Mouse (Mus musculus) left cerebral cortex, postnatal 25 days (tissue): ENCODE data around the gene Veph1. TPM values are rescaled to one million over a fixed set of nuclear protein-coding genes. Genes with fewer than 3 reads are reported as not detected.
A peak's percentile ranks its signal among the peaks of the same experiment; 100 is the strongest.

ENCODE experiments used
- DNase-seq, 2 experiments: peaks; one replicate each; pipeline ENCODE4 v3.0.0; 2022; ENCODE audit warnings: low spot score in 2 of 2, mixed read lengths in 1 of 2
- intact Hi-C: fragments of 180-260 bp; cut with DNase I; formaldehyde crosslinking; loops from one replicate; pipeline ENCODE4 v1.15.1; 2025
- total RNA-seq, 2 experiments: library from RNA; stranded (reverse); gene quantifications; 2 replicates each; pipeline ENCODE4 v1.2.3; 2021

The Veph1 gene
- under 1 TPM in 1 of 2 experiments, not detected in 1; 0.14 TPM for total RNA-seq

GRCm38 (mm10) chr3:66296545-66296944 lies at the start of gene Veph1:
TSS of gene Veph1 (minus strand) at chr3:66296837.
- DNase-seq = no peak
- intact Hi-C loops = no loop called here

GRCm38 (mm10) chr3:66340742-66341141 lies 44.1 kb upstream of the Veph1 start:
- no peak for DNase-seq
- intact Hi-C loops = no loop called here

- intact Hi-C loops = loop anchor here (2.0 to 5.0 kb wide), 2 partner anchors 935 to 1012 kb away; no protein-coding TSS in a partner anchor
- DNase-seq = no peak
Measured at GRCm38 (mm10) chr3:66332401-66332729, 35.7 kb upstream of the Veph1 start.

GRCm38 (mm10) chr3:66331592-66332400 lies 35.2 kb upstream of the Veph1 start:
- intact Hi-C loops = loop anchor here (2.0 to 5.0 kb wide), 2 partner anchors 936 to 1013 kb away; no protein-coding TSS in a partner anchor
- DNase-seq = peak; percentile 55 to 77

GRCm38 (mm10) chr3:66330896-66331579 lies 34.4 kb upstream of the Veph1 start:
- intact Hi-C loops = loop anchor here (5.0 kb wide), 1 partner anchor 936 kb away; no protein-coding TSS in a partner anchor
- no peak for DNase-seq

- no peak for DNase-seq
- intact Hi-C loops = no loop called here
Measured at GRCm38 (mm10) chr3:66325962-66326834, 29.6 kb upstream of the Veph1 start.

GRCm38 (mm10) chr3:66325486-66325951 lies 28.9 kb upstream of the Veph1 start:
- no peak for DNase-seq
- intact Hi-C loops = no loop called here

- intact Hi-C loops = no loop called here
- DNase-seq = no peak
Measured at GRCm38 (mm10) chr3:66314793-66315715, 18.4 kb upstream of the Veph1 start.

GRCm38 (mm10) chr3:66310586-66310985 lies 13.9 kb upstream of the Veph1 start:
- DNase-seq = no peak
- intact Hi-C loops = no loop called here

- intact Hi-C loops = no loop called here
- no peak for DNase-seq
Measured at GRCm38 (mm10) chr3:66309531-66309930, 12.9 kb upstream of the Veph1 start.

GRCm38 (mm10) chr3:66295236-66295635 lies 1.4 kb downstream of the Veph1 start:
- DNase-seq = no peak
- intact Hi-C loops = no loop called here

GRCm38 (mm10) chr3:66294729-66295128 lies 1.9 kb downstream of the Veph1 start:
- DNase-seq = no peak
- intact Hi-C loops = no loop called here

- intact Hi-C loops = no loop called here
Measured at GRCm38 (mm10) chr3:66292356-66292946, 4.2 kb downstream of the Veph1 start.

GRCm38 (mm10) chr3:66263270-66263669 lies 33.4 kb downstream of the Veph1 start:
- intact Hi-C loops = no loop called here
- no peak for DNase-seq

More at GRCm38 (mm10) chr3:66292356-66292946, 4.2 kb downstream of the Veph1 start:
- peak in 1 of 2 experiments; percentile 4 for DNase-seq

- no peak for DNase-seq
- intact Hi-C loops = no loop called here
Measured at GRCm38 (mm10) chr3:66262319-66262718, 34.3 kb downstream of the Veph1 start.

GRCm38 (mm10) chr3:66254504-66255105 lies 42.0 kb downstream of the Veph1 start:
- intact Hi-C loops = no loop called here
- peak; percentile 12 to 40 for DNase-seq

- intact Hi-C loops = no loop called here
- DNase-seq = no peak
Measured at GRCm38 (mm10) chr3:66251842-66252241, 44.8 kb downstream of the Veph1 start.

- intact Hi-C loops = no loop called here
Measured at GRCm38 (mm10) chr3:66240476-66240875, 56.2 kb downstream of the Veph1 start.

More at GRCm38 (mm10) chr3:66240476-66240875, 56.2 kb downstream of the Veph1 start:
- DNase-seq = peak in 1 of 2 experiments; percentile 50
